In the genomic region with DNA sequence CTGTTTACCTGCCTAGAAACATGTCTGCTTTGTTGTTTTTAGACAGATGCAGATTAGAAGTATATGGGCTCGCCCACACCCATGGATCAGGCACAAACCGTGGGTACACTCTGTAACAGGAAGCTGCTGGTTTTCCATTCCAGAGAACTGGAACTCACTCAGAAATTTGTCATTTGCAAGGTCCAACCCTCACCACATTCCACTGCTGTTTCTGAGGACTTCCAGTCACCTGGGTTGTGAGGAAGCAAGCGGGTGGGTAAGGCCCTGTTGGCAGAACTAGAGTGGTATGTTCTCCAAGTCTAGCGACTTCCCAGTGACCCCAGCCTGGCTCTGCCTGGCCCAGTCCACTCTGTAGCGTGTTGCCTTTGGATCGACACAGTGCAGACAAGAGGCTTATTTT, we compare ENCODE assay signal across 12 mouse cellular contexts.
DNase-seq lines count a peak whose midpoint lies in the region; ATAC-seq and TF ChIP-seq lines count a peak whose summit lies in the region.
"Had no signal": no experiment of that assay in that cellular context is flagged by ENCODE, and none has a peak within 500 bp of the region (broad histone marks: within the 10 kb centered on the region; RNA-seq: fewer than 3 reads in every experiment).

No protein-coding gene starts in this region.

- no peaks in the 10 kb centered on the region for H3K4me1 ChIP-seq in intestine, postnatal 0 days (replicated peaks; ENCODE audit: control insufficient read depth, insufficient read depth, low read length)

- H3K27ac ChIP-seq in left cerebral cortex, adult 2 months: peak overlapping the region; percentile 86
- no peak overlapping the region for H3K27ac ChIP-seq in intestine, postnatal 0 days (ENCODE audit: low read depth, low read length)
- H3K27ac ChIP-seq: hindbrain, postnatal 0 days; liver, embryonic 14.5 days had no signal

- H3K36me3 ChIP-seq in intestine, postnatal 0 days (ENCODE audit: control insufficient read depth, insufficient read depth): no peaks in the 10 kb centered on the region

- ATAC-seq in erythroid progenitor cell, adult 5-6 weeks (replicated peaks; ENCODE audit: low FRiP score, poor library complexity, severe bottlenecking): no peak
- ATAC-seq in intestine, postnatal 0 days: no peak
- ATAC-seq: hindbrain, postnatal 0 days had no signal

- no peak overlapping the region for H3K4me2 ChIP-seq in intestine, postnatal 0 days (replicated peaks; ENCODE audit: low read depth)

- TF ChIP-seq CTCF in left cerebral cortex, adult 2 months (IDR thresholded peaks at IDR 0.05): no peak
- TF ChIP-seq CTCF in intestine, postnatal 0 days (IDR thresholded peaks at IDR 0.05; ENCODE audit: low read depth): no peak

- no peaks in the 10 kb centered on the region for H3K27me3 ChIP-seq in intestine, postnatal 0 days (replicated peaks; ENCODE audit: control insufficient read depth, insufficient read depth, low read length)

- DNase-seq in cerebellum, adult 8-10 months: peak; percentile 18
- no peak for DNase-seq in cerebellum, adult 11 months
- DNase-seq in left cerebral cortex, adult 2 months (ENCODE audit: extremely low spot score in 1 of 2, low spot score in 2 of 2): no peak
- DNase-seq in left cerebral cortex, postnatal 14 days (ENCODE audit: low spot score in 2 of 2): no peak
- peak; percentile 36 for DNase-seq in cerebellum, adult 9-11 months
- peak; percentile 64 to 69 for DNase-seq in heart, postnatal 10 days
- DNase-seq: midbrain, embryonic 14.5 days; thymus, postnatal 14 days had no signal

- intact Hi-C loops in left cerebral cortex, adult 2 months (cut with DNase I): loop anchor here (10.0 kb wide), 1 partner anchor 307 kb away; no protein-coding TSS in a partner anchor
- intact Hi-C loops in left cerebral cortex, postnatal 14 days (cut with DNase I): no loop called here
- intact Hi-C loops in heart, postnatal 10 days (cut with DNase I): no loop called here

- H3K4me3 ChIP-seq in left cerebral cortex, adult 2 months: no peak overlapping the region
- H3K4me3 ChIP-seq in intestine, postnatal 0 days (ENCODE audit: low read depth, low read length): no peak overlapping the region

- 79% methylated on average over 6 of the region's 6 CpGs for WGBS in intestine, postnatal 0 days

- H3K9me3 ChIP-seq in intestine, postnatal 0 days (ENCODE audit: control insufficient read depth): no peaks in the 10 kb centered on the region

- H3K9ac ChIP-seq in intestine, postnatal 0 days (ENCODE audit: low read depth, low read length): no peak overlapping the region
- H3K9ac ChIP-seq: liver, embryonic 14.5 days had no signal

Comparison
In these comparisons a context has a peak if more than half of its experiments do, and no peak if none do; other contexts are left out.
1. DNase-seq: peak in cerebellum, adult 8-10 months (single experiment), cerebellum, adult 9-11 months (single experiment) and heart, postnatal 10 days (2 of 2); none in cerebellum, adult 11 months (single experiment), left cerebral cortex, adult 2 months (0 of 2) and left cerebral cortex, postnatal 14 days (0 of 2).